Mouse (Mus musculus): ENCODE measurements around the gene Kirrel2.

Kirrel2 gene

DNA sequence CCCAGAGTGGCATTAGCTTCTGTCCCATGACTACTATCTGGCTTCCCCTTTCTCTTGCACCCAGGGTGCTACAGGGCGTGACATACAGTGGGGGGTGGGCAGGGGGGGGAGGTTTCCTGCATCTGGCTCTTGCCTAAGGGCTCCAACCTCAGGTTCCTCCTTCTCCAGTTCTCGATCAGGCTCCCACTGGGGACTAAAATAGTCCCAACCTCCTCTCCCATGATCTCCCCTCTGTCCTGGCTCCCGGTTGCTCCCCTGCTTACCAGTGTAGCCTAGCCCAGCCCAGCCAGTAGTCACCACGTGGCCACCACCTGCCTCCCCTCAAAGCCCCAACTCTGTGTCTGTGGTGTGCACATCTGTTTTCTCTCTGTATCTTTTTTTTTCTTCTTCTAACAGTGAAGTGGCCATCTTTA, 44.7 kb downstream of the Kirrel2 start:
- no peak for DNase-seq (ENCODE audit: low spot score)

- no peak for DNase-seq (ENCODE audit: low spot score)
These were observed 46.5 kb downstream of the Kirrel2 start for GRCm38 (mm10) chr7:30411023-30411422.

GRCm38 (mm10) chr7:30409789-30410188, 47.7 kb downstream of the Kirrel2 start:
- DNase-seq (ENCODE audit: low spot score): no peak

GRCm38 (mm10) chr7:30408639-30409038, 48.9 kb downstream of the Kirrel2 start:
- no peak for DNase-seq (ENCODE audit: low spot score)

- DNase-seq (ENCODE audit: low spot score): no peak
These were observed 55.1 kb downstream of the Kirrel2 start for GRCm38 (mm10) chr7:30402343-30402742.

DNA sequence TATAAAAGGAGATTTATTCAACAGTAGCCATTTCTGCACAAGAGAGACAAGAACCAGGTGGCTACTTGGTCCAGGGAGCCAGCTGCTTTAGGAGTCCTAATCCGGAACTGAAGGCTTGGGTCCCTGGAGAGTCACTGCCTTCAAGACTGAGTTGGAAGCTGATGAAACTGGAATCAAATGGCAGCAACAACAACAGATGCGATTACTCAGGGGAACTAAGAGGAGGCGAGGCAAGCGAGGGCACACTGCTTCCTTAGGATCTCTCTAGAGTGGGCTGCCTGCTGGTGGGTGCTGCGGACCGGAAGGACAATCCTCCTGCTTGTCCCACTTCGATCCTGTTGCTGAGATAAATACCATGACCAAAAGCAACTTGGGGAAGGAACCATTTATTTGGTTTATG, 57.8 kb downstream of the Kirrel2 start:
- no peak for DNase-seq (ENCODE audit: low spot score)
